Mouse (Mus musculus): ENCODE measurements around the gene Kpna6. TPM values are rescaled to one million over a fixed set of nuclear protein-coding genes. Genes with fewer than 3 reads are reported as not detected.

The Kpna6 gene
- total RNA-seq, 2 experiments from 2014 or later, result 78.3 to 83.0 TPM

DNA sequence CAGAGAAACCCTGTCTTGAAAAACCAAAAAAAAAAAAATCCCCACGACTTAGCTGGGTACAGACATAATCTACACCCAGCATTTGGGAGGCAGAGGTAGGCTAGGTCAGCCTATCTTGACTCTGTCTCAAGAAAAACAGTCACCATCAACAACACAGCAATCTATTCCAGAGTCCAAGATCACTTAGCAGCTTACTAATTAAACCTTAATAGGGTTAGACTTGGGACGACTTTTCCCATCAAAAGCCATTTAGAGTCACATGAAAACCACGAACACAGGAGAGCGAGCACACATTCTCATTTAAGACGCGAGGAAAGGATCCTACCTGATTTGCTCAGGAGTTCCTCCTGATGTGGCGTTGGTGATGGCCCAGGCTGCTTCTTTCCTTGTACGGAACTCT, 22.2 kb downstream of the Kpna6 start:
- no peak for DNase-seq

DNA sequence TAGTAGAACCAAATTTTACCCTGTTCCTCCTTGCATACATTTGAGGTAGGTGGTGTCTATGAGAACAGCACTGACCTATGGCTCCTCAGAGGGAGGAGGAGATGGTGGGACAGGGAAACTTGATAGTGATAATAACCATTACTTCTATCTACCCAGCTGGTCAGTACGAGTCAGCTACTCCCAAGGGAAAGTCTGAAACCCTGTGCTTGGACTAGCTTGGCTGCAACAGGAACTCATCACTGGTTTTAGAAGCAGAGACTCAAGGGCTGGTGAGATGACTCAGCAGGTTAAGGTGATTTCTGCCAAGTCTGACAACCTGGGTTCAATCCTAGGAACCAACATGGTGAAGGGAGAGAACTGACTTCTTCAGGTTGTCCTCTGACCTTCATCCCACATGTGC, 23.9 kb downstream of the Kpna6 start:
- intact Hi-C loops (cut with DNase I), result no loop called here
- DNase-seq, result no peak

More for the DNA sequence above, 22.2 kb downstream of the Kpna6 start:
- intact Hi-C loops (cut with DNase I), result no loop called here

DNA sequence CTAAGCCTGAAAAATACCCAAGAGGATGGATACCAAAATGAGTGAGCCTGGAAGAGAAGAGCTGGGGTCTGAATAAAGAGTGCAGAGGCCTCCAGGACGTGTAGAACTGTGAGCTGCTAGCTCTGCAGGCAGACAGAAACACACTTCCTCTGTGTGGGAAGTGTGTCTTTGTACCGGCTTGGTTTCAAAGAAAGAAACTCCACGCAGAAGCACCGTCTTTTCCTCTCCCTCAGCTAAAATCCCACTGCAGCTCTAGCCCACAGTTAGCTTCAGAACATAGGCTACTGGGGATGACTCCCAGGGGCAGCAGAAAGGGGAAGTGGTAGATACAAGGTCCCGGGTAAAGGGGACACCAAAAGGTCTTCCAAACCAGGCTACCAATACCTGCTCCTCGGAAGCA, 27.4 kb downstream of the Kpna6 start:
- no peak for DNase-seq
- intact Hi-C loops (cut with DNase I), result no loop called here

- intact Hi-C loops (cut with DNase I), result no loop called here
- DNase-seq, result no peak
Observed at GRCm38 (mm10) chr4:129641756-129642155, 30.8 kb downstream of the Kpna6 start.

DNA sequence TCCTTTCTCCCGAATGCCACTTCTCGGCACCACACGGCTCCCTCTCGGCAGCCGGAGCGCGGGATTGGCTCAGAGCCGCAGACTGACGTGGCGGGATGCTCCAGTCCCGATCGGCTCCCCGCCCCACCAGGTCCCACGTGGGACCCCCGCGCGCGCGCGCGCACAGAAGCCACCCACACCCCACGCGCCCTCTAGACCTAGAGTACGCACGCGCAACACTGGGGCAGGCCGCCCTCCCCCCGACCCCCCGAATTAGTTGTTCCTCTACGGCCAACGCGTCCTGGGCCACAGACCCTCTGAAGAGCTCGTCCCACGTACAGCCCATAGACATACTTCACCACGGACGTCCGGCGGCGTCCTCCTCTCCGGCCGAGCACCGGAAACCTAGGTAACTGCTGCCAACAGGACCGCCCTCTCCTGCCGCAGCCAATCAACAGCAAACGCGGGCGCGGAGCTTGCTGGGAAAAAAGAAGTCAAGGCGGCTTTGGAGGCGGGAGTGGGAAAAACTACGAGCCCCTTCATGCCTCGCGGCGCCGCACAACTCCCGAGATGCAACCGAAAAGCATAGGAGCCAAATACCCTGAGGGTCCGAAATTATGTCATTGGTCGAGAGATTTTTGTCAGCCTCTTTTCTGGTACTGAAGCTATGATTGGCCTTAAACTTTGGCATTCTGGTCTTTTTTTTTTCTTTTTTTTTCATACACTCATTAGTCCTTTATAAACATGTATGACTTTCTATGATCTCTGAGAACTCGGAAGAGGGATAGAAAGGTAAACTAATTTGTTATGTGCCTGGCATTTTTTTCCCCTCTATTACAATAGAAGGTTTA, 31.7 kb downstream of the Kpna6 start, which contains the start of gene Txlna:
Gene Txlna, minus strand, starts transcription at position 428 of the 830 bp plus-strand sequence.
- intact Hi-C loops (cut with DNase I), result no loop called here
- DNase-seq, result peak; percentile 98

DNA sequence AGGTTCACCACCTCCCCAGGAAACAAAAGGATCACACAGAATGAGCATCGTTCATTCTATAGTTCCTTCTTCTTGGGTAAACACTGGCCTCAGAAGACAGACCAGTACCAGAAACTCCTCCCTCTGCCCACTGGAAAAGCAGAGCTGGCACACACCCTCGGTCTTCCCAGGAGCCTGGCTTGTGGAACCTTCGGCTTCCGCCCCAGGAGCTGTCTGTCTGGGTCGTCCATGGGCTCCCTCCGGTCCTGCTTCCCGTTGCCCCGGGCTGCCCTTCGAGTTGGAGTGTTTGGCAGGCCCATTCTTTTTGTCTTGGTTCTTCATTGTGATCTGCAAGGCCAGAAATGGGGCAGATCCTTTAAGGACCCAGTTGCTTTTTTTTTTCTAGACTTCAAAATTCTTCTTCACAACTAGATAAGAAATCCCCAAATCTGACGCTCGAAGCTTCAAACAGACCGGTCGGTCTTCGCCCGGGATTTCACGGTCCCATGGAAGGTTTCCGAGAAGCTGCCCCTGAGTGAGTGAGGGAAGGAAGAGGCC, 32.4 kb downstream of the Kpna6 start:
- intact Hi-C loops (cut with DNase I), result no loop called here
- peak; percentile 61 for DNase-seq

- DNase-seq, result no peak
- intact Hi-C loops (cut with DNase I), result no loop called here
Observed at GRCm38 (mm10) chr4:129639221-129639620, 33.3 kb downstream of the Kpna6 start.

DNA sequence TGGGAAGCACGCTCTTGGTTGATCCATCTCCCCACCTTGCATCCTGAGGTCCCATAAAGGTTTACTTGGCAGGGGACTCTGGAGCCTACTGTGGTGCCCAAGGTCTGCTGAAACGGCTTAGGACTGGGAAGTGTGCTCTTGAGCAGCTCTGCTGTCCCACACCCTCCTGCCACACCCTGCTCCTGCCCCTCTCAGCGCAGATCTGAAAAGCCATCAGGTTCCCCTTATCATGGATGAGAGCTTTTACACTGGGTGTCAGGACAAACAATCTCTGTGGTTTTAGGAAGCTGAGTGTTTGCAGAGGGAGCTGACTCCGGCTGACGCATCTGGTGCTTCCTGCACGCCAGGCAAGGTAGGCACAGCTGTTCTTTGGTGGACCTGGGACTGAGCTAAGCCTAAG, 38.7 kb downstream of the Kpna6 start:
- DNase-seq, result no peak
- intact Hi-C loops (cut with DNase I), result no loop called here

DNA sequence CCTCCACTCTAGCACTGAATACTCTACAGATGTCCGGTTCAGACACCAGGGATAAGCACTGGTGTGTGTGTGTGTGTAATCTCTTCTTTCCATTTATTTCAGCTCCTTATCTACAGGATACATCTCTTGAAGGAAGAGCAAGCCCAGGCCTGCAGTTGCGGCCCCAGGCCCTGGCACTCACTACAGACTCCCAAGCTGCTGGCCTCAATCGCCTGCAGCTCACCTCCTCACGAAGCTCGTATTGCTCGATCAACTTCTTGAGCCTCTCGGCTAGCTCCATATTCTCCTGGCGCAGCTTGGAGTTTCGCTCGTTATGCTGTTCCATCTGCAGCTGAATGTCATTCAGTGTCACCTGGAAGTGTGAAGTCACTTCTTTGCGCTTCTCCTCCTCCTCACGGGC, 40.7 kb downstream of the Kpna6 start:
- intact Hi-C loops (cut with DNase I), result no loop called here
- no peak for DNase-seq

- intact Hi-C loops (cut with DNase I), result no loop called here
- peak; percentile 46 for DNase-seq
Observed at GRCm38 (mm10) chr4:129630944-129631343, 41.6 kb downstream of the Kpna6 start.

- DNase-seq, result no peak
- intact Hi-C loops (cut with DNase I), result no loop called here
Observed at GRCm38 (mm10) chr4:129626035-129626434, 46.5 kb downstream of the Kpna6 start.

- no peak for DNase-seq
- intact Hi-C loops (cut with DNase I), result no loop called here
Observed at GRCm38 (mm10) chr4:129625496-129625895, 47.1 kb downstream of the Kpna6 start.

- intact Hi-C loops (cut with DNase I), result no loop called here
Observed at GRCm38 (mm10) chr4:129625029-129625370, 47.6 kb downstream of the Kpna6 start.

GRCm38 (mm10) chr4:129624281-129625028, 48.1 kb downstream of the Kpna6 start:
- intact Hi-C loops (cut with DNase I), result no loop called here
- peak; percentile 89 for DNase-seq

More at GRCm38 (mm10) chr4:129625029-129625370, 47.6 kb downstream of the Kpna6 start:
- peak; percentile 58 for DNase-seq

- DNase-seq, result no peak
- intact Hi-C loops (cut with DNase I), result no loop called here
Observed at GRCm38 (mm10) chr4:129623681-129624091, 48.9 kb downstream of the Kpna6 start, which contains the start of gene Ccdc28b. Ccdc28b (minus strand) TSS chr4:129623947.

DNA sequence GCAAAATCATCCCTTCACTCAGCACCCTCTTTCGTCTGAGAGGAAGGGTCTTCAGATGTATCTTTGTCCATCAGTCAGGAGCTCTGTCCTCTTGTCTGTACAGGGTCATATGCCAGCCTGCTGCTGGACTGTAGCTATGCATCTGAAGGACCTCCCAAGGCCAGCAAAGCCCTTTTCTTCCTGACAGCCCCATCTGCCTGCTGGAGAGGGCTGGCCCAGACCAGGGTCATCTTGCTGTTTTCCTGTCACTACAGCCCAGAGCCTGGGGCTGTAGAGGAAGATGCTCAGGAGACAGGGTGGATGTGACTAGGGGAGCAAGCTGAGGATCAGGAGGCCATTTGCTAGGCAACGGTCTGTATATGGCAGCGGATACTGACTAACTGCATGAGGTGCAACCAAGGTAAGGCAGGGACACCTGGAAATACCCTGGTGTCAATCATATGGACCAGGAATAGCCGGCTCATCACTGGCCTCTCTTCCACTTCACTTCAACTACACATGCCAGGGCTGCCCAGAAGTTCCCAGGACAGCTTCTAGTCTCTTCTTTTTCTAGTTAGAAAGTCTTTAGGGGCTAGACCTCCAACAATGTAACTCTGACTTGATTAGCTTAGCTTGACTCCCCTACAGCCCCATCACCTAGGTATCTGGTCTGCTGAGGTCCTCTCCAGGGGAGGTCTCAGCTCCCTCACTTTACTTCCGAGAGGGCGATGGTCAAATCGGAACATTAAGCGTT, 49.6 kb downstream of the Kpna6 start:
- DNase-seq, result no peak
- intact Hi-C loops (cut with DNase I), result no loop called here

DNA sequence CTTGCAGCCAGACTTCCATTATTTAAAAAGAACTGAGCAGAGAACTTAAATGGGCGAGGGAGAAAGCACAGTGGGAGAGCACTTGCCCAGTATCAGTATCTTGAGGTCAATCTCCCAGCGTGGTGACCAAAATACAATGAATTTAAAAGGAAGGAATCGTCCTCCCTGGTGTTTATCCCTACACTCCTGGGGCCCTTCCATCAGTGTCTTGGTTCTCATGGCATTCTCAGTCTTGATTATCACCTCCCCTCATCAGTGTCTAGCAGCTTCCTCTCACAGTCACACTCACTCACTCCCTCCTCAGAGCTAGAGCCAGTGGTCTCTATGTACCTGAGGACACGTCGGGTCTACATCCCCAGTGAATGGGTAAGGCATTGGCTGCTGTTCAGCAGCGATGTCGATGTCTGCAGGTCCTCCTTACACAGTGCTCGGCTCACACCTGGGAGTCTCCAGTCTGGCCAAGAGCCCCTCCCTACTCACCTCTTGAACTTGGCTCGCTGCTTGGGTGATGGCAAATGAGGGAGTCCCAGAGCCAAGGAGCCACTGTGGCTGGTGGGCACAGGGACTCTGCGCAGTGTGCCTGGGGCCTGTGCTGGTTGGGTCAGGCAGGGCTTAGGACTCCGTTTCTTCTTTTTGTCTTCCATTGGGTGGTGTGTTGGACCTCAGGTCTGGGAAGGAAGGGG, 50.3 kb downstream of the Kpna6 start:
- intact Hi-C loops (cut with DNase I), result no loop called here
- no peak for DNase-seq

- no peak for DNase-seq
- intact Hi-C loops (cut with DNase I), result no loop called here
Observed at GRCm38 (mm10) chr4:129621283-129621841, 51.2 kb downstream of the Kpna6 start.

- intact Hi-C loops (cut with DNase I), result no loop called here
- DNase-seq, result no peak
Observed at GRCm38 (mm10) chr4:129620419-129621282, 51.9 kb downstream of the Kpna6 start.

All from left cerebral cortex, postnatal 4 days (tissue).